Mouse (Mus musculus) bone marrow, adult 2 months (tissue): ENCODE data around the gene Slmap. TPM values are rescaled to one million over a fixed set of nuclear protein-coding genes. Genes with fewer than 3 reads are reported as not detected.

Experiments
- H3K27ac ChIP-seq: fragments of 200-500 bp; 2 replicates; pipeline ENCODE4 v1.5.1; 2012; ENCODE audit warnings: low read depth, mild to moderate bottlenecking, control low read depth, inconsistent platforms, low read length; ENCODE audit not compliant: control insufficient read depth, poor library complexity, insufficient read depth
- H3K4me1 ChIP-seq: fragments of 200-500 bp; 2 replicates; pipeline ENCODE4 v1.6.1; 2011; ENCODE audit warnings: low read length; ENCODE audit not compliant: control insufficient read depth, insufficient read depth
- H3K4me3 ChIP-seq: fragments of 200-500 bp; replicated peaks from 2 replicates; pipeline ENCODE3; 2011; ENCODE audit warnings: mild to moderate bottlenecking, low read depth, low read length, control low read depth; ENCODE audit not compliant: control insufficient read depth
- CTCF ChIP-seq: fragments of 200-500 bp; IDR thresholded peaks from 2 replicates; pipeline ENCODE4 v1.5.1; 2011; ENCODE audit warnings: low read length, control low read depth; ENCODE audit not compliant: control insufficient read depth, insufficient read depth
- POLR2A ChIP-seq: fragments of 200-500 bp; IDR thresholded peaks from 2 replicates; pipeline ENCODE4 v1.6.1; 2011; ENCODE audit warnings: low read depth, mild to moderate bottlenecking, control low read depth, low read length, borderline replicate concordance; ENCODE audit not compliant: control insufficient read depth
- WGBS: fragments of 180-500 bp; shearing (Covaris S2); methylation state at CpG from one replicate; pipeline ENCODE4 v1.1.7; 2018; 5-methylcytosine and 5-hydroxymethylcytosine counted together
- polyA plus RNA-seq: library from polyadenylated mRNA; stranded (reverse); fragments of >200 nt; gene quantifications from 2 replicates; pipeline ENCODE4 v1.2.4, GENCODE M21; 2011; ENCODE audit warnings: low replicate concordance; ENCODE audit not compliant: missing spikeins, insufficient read depth, insufficient read length

Slmap gene
- polyA plus RNA-seq, 1 experiment: 75.2 TPM

DNA sequence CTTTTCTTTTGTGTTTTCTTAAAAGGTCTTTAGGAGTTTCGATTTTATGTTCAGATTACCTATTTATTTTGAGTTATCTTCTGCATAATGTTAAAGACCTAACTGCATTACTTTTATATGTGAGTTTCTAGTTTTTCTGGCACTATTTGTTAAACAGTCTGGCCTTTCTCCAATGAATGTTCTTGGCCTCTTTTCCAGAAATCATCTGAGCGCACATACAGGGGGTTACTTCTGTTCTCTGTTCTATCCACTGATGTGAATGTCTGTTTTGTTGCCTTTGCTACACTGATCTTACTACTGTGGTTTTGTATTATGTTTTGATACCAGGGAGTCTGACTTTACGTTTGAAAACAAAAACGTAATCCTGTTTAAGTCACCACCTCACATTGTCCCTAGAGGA, 35.1 kb upstream of the Slmap start:
- Histone ChIP-seq H3K4me1 (no peaks in the 10 kb centered on the region; the same call in 1 of the 2 replicates), H3K27ac (no peak overlapping the region), H3K4me3 (no peak overlapping the region)
- WGBS: 84% methylated on average over 4 of the region's 4 CpGs
- TF ChIP-seq POLR2A: no peak
- TF ChIP-seq CTCF: no peak

DNA sequence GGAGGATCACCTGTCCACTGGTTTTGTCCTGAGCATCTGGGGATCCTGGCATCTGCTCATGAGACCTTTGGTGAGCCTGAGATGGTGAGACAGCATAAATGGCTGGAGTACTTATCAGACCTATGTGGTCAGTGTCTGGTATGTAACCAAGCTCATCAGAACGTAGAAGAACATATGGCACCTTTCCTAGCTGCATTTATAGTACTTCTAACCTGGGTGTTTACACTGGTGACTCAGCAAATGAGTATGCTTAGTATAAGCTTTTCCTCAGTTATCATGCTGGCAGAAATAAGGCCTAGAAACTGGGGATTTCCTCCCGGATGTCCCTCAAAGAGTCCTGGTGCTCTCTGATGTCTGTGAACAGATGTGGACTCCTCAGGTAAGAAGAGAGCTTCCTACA, 27.5 kb upstream of the Slmap start:
- Histone ChIP-seq H3K4me3 (no peak overlapping the region), H3K4me1 (no peaks in the 10 kb centered on the region; the same call in 1 of the 2 replicates), H3K27ac (no peak overlapping the region)
- WGBS: 79% methylated on average over 2 of the region's 2 CpGs
- TF ChIP-seq CTCF: no peak
- no peak for TF ChIP-seq POLR2A

DNA sequence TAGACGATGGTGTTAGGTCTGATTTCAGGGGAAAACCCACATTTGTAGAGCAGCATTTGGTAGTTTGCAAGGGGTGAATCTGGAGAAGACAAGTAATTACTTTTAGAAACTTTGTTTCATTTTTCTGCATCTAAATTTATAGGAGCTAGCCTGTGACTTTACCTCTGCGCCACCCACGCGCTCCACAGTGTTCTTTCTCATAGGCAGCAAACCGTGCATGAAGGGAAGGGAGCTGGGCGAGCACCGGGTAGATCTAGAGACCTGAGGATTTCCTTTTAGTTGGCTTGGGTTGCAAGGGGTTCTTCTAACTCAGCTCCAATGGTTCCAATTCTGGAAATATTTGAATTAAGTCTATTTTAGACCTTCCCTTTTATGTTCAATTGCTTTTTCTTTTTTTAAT, 23.8 kb upstream of the Slmap start:
- no peak overlapping the region for H3K4me3 ChIP-seq
- TF ChIP-seq POLR2A (no peak), CTCF (no peak)
- H3K27ac ChIP-seq: no peak overlapping the region
- WGBS: 89% methylated on average over 7 of the region's 7 CpGs
- H3K4me1 ChIP-seq: no peaks in the 10 kb centered on the region; the same call in 1 of the 2 replicates

DNA sequence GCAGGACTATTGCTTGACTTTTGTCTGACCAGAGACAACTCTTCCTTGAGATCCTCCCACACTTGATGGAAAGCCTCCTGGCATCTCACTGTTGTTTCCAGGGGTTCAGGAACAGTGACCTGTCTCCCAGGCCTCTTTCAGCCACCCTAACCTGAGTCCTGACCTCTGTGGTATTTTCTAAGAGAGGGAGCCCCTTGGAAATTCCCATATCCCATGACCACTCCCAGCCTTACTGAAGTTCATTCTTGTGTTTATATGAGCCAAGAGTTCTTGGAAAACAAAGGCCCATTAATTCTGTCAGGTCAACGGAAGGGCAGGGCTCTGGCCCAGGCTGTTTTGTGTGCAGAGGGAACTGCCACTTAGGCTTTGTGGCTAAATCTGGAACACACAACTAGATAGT, 22.9 kb upstream of the Slmap start:
- H3K4me3 ChIP-seq: no peak overlapping the region
- no peaks in the 10 kb centered on the region; the same call in 1 of the 2 replicates for H3K4me1 ChIP-seq
- 81% methylated on average over 1 of the region's 1 CpGs for WGBS
- TF ChIP-seq CTCF (no peak), POLR2A (no peak)
- H3K27ac ChIP-seq: no peak overlapping the region

DNA sequence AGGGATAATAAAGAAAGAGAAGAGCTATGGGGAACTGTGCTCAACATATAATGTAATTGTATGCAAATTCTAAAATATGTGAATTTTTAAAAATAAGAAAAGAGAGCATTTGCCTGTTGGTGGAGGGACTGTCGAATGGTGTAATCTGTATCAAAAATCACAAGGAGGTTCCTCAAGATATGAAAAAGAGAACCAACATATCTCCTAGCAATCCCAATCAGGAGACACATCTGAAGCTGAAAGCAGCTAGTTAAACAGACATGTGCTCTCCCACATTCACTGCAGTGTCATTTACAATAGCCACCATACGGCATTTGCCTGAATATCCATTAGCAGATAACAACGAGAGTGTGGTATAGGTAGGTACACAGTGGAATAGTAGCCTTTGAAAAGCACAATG, 18.1 kb upstream of the Slmap start:
- Histone ChIP-seq H3K4me3 (no peak overlapping the region), H3K4me1 (no peaks in the 10 kb centered on the region), H3K27ac (no peak overlapping the region)
- 54% methylated on average over 3 of the region's 3 CpGs for WGBS
- TF ChIP-seq POLR2A (no peak), CTCF (no peak)

DNA sequence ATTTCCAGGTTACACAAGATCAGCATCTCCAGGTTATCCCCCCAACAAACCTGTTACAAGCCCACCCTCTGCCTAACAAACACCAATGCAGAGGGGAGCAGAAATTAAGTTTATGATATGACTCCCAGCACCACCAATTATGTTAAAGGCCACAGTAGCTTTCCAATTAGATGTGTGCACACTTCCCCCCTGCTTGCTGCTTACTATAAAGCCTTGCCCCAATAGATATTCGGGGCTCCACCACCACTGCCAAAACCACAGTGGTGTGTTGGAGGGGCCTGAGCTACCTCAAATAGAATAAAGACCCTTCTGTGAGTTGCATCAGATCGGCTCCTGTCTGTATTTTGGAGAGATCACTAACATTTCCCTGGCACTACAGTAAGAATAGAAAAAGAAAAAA, 17.7 kb upstream of the Slmap start:
- no peak overlapping the region for H3K27ac ChIP-seq
- no peaks in the 10 kb centered on the region for H3K4me1 ChIP-seq
- H3K4me3 ChIP-seq: no peak overlapping the region
- WGBS: 56% methylated on average over 2 of the region's 2 CpGs
- TF ChIP-seq CTCF: no peak
- no peak for TF ChIP-seq POLR2A

DNA sequence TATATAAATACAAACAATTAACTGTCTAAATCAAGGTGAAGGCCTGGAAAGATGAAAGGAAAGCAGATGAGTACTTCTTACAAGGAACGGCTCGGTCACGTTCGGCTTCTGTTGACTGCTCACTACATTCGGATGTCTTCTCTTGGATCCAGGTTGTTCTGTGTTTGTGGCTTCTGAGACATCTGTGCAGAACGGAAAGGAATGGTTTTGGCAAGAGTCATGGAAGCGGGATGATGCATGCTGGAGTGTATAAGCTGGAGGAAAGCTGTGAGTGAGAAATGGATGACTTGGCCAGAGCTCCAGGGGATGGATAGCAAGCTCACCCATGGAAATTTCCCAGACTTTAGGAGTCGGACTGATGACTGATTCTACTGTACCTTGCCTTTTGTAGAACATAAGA, 16.0 kb upstream of the Slmap start:
- Histone ChIP-seq H3K27ac (no peak overlapping the region), H3K4me3 (no peak overlapping the region), H3K4me1 (no peaks in the 10 kb centered on the region)
- WGBS: 86% methylated on average over 8 of the region's 8 CpGs
- no peak for TF ChIP-seq CTCF
- no peak for TF ChIP-seq POLR2A

DNA sequence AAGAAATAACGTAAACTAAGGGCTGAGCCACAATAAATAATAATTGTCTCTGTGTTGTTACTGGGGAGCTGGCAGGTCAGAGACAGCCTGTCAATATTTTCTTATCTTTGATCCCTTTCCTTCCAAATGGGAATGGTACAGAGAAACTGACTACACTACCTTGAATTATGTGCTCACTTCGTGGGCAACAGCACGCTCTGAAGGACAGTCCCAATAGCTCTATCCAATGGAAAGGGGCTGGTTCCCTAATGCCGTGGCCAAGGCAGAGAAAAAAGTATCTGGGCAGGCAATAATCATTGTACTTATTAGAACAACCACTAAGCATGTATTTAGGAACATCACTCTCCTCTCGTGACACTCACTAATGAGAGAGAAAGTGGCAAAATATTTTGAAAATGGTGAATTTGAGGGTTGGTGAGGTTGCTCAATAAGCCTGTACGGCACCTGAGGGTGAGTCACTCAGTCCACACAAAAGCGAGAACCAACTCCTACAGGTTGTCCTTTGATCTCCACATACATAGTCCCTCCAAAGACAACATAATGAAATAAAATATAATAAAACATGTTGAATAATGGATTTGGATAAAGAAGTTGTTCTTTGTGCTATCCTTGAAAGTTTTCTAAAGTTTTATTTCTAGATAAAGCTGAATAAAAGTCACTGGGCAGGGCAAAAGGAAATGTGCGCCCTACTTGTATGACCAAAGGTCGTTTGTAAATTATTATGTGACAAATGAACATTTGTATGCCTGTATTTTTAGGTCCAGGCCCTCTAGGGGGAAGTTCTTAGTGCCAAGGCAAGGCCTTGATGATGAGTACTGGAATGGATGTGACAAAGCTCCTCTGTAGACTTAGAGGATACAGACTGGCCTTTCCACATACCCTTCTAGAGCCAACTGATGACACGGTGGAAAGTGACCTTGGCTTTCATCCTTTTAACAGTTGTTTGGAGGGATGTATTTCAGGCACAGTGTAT, 13.1 kb upstream of the Slmap start:
- Histone ChIP-seq H3K4me1 (no peaks in the 10 kb centered on the region), H3K27ac (no peak overlapping the region), H3K4me3 (no peak overlapping the region)
- TF ChIP-seq POLR2A (no peak), CTCF (no peak)
- 74% methylated on average over 10 of the region's 10 CpGs for WGBS

DNA sequence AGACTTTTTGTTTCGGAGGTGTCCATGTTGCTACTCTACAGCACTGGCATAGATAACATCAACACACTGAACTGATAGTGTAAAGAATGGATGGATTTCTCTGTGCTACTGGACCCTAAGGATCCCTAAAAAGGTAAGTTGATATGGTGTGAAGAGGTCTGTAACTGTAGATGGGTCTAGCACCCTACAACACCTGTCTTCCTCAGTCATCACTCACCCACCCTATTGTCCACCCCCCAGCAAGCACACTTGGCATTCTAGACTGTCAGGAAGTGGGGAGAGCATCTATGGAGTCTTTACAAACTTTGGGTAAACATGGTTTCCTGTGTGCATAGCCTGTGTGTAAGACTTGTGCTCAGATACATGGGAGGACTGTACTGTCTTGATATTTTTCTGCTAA, 7.4 kb upstream of the Slmap start:
- TF ChIP-seq CTCF (no peak), POLR2A (no peak)
- WGBS: 96% methylated on average over 1 of the region's 1 CpGs
- Histone ChIP-seq H3K4me3 (no peak overlapping the region), H3K4me1 (no peaks in the 10 kb centered on the region), H3K27ac (no peak overlapping the region)
